ENCODE assay signal across 1 mouse cellular context in genomic region chr11:52011011-52011410, GRCm38 (mm10).
TF ChIP-seq lines count a peak whose summit lies in the region.

No protein-coding gene starts in this region.

TF ChIP-seq in CH12.LX, 34 proteins besides CTCF, POLR2A, EP300 and RAD21 (continued from another document):
- no peak for TF ChIP-seq ZC3H11A (IDR thresholded peaks at IDR 0.05; ENCODE audit: low read depth, low read length)
- TF ChIP-seq MAZ (IDR thresholded peaks at IDR 0.05; ENCODE audit: low read depth, low read length): 0 out of 2 replicates have a peak, but pooled peaks have one; percentile 28
- TF ChIP-seq RCOR1 (conservative IDR thresholded peaks at IDR 0.05; ENCODE audit: low read depth, low read length): no peak; the same call in 1 of the 2 replicates
- no peak for TF ChIP-seq CHD2 (IDR thresholded peaks at IDR 0.05; ENCODE audit: low read length)
- TF ChIP-seq JUND (conservative IDR thresholded peaks at IDR 0.05; ENCODE audit: low read depth, low read length): peak; percentile 67
- TF ChIP-seq MXI1 (IDR thresholded peaks at IDR 0.05; ENCODE audit: low read depth, low read length): no peak
- no peak for TF ChIP-seq ELF1 (IDR thresholded peaks at IDR 0.05; ENCODE audit: low read depth, low read length)
- peak; percentile 6; the same call in 1 of the 2 replicates for TF ChIP-seq BHLHE40 (IDR thresholded peaks at IDR 0.05; ENCODE audit: low read depth, low read length)
- peak; percentile 73 for TF ChIP-seq IRF4 (IDR thresholded peaks at IDR 0.05; ENCODE audit: low read depth, low read length)
- TF ChIP-seq ZMIZ1 (IDR thresholded peaks at IDR 0.05; ENCODE audit: low read depth, low read length): no peak
- TF ChIP-seq NRF1 (IDR thresholded peaks at IDR 0.05; ENCODE audit: low read depth, low read length): no peak
- TF ChIP-seq KAT2A (IDR thresholded peaks at IDR 0.05; ENCODE audit: insufficient replicate concordance, low read length): no peak
- peak; percentile 77; the same call in 1 of the 2 replicates for TF ChIP-seq TBP (conservative IDR thresholded peaks at IDR 0.05; ENCODE audit: low read depth, low read length)
- TF ChIP-seq E2F4 (IDR thresholded peaks at IDR 0.05; ENCODE audit: insufficient replicate concordance, low read depth, low read length): peak; percentile 76; the same call in 1 of the 2 replicates
- TF ChIP-seq JUN (IDR thresholded peaks at IDR 0.05; ENCODE audit: insufficient read depth, low read depth, low read length): peak; percentile 11; the same call in 1 of the 2 replicates
- TF ChIP-seq HCFC1 (IDR thresholded peaks at IDR 0.05; ENCODE audit: low read depth, low read length): peak; percentile 38; the same call in 1 of the 2 replicates
- peak; percentile 50; the same call in 1 of the 2 replicates for TF ChIP-seq MYC (IDR thresholded peaks at IDR 0.05; ENCODE audit: low read depth, low read length)
- TF ChIP-seq CHD1 (IDR thresholded peaks at IDR 0.05; ENCODE audit: low read depth, low read length): no peak
- TF ChIP-seq MAX (IDR thresholded peaks at IDR 0.05; ENCODE audit: low read length): no peak; the same call in 1 of the 2 replicates
- no peak for TF ChIP-seq ZKSCAN1 (IDR thresholded peaks at IDR 0.05; ENCODE audit: borderline replicate concordance, low read depth, low read length)
- TF ChIP-seq GABPA (IDR thresholded peaks at IDR 0.05; ENCODE audit: insufficient replicate concordance, low read depth, low read length): no peak
- no peak for TF ChIP-seq USF2 (conservative IDR thresholded peaks at IDR 0.05; ENCODE audit: low read depth, low read length)
- no peak for TF ChIP-seq TCF12 (IDR thresholded peaks at IDR 0.05; ENCODE audit: low read depth, low read length)
- no peak for TF ChIP-seq ZNF384 (IDR thresholded peaks at IDR 0.05; ENCODE audit: low read depth, low read length)
